Mouse (Mus musculus) limb, embryonic 15.5 days (tissue): ENCODE data around the gene Clybl. TPM values are rescaled to one million over a fixed set of nuclear protein-coding genes. Genes with fewer than 3 reads are reported as not detected.

Experiments
- ATAC-seq: fragments of 200-750 bp; cut with Nextera tagmentation; 2 replicates; pipeline ENCODE4 v1.8.0; 2017; ENCODE audit warnings: low read depth, moderate TSS enrichment; ENCODE audit not compliant: insufficient number of reproducible peaks, low FRiP score, low TSS enrichment
- H3K27ac ChIP-seq: fragments of 300-500 bp; sonication (generic); 2 replicates; pipeline ENCODE4 v1.5.1; 2015; ENCODE audit warnings: moderate library complexity, mild to moderate bottlenecking, inconsistent platforms
- H3K27me3 ChIP-seq: fragments of 300-500 bp; sonication (generic); 2 replicates; pipeline ENCODE4 v1.6.1; 2015; ENCODE audit warnings: inconsistent platforms
- H3K36me3 ChIP-seq: fragments of 300-500 bp; sonication (generic); 2 replicates; pipeline ENCODE4 v1.6.1; 2015; ENCODE audit warnings: inconsistent platforms
- H3K4me1 ChIP-seq: fragments of 300-500 bp; sonication (generic); 2 replicates; pipeline ENCODE4 v1.6.1; 2015; ENCODE audit warnings: inconsistent platforms
- H3K4me2 ChIP-seq: fragments of 300-500 bp; sonication (generic); 2 replicates; pipeline ENCODE4 v1.6.1; 2015; ENCODE audit warnings: mild to moderate bottlenecking, inconsistent platforms
- H3K4me3 ChIP-seq: fragments of 300-500 bp; sonication (generic); 2 replicates; pipeline ENCODE4 v1.5.1; 2015; ENCODE audit warnings: mild to moderate bottlenecking, inconsistent platforms
- H3K9ac ChIP-seq: fragments of 300-500 bp; sonication (generic); 2 replicates; pipeline ENCODE4 v1.6.1; 2015; ENCODE audit warnings: inconsistent platforms
- H3K9me3 ChIP-seq: fragments of 300-500 bp; sonication (generic); 2 replicates; pipeline ENCODE4 v1.6.1; 2016; ENCODE audit warnings: inconsistent platforms
- WGBS: fragments of 180-500 bp; shearing (Covaris S2); methylation state at CpG from one replicate; pipeline ENCODE4 v1.1.7; 2015; 5-methylcytosine and 5-hydroxymethylcytosine counted together
- polyA plus RNA-seq: library from polyadenylated mRNA; unstranded; fragments of >200 nt; fragmentation: Nextera tagmentation; extraction: Ambion mirVana; gene quantifications from 2 replicates; pipeline ENCODE4 v1.2.1, GENCODE M21; 2015

The Clybl gene
- polyA plus RNA-seq, 1 experiment from 2014 or later: 19.0 TPM

DNA sequence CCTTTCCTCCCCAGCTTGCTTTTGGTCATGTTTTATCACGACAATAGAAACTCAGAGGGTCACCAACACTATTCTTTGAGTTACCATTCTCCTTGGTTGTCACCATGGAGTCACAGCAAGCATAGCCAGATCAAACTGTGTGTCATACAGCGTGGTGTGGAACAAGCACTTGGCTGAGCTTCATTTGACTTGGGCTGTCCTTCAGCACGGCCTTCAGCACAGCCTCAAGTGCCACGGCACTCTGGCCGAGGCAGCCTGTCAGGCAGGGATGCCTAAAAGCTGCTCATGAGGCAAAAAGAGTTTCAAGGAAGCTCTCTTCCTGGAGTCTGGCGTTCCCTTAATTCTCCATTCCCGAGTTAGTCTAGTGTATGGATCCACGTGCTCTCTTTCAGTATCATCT is 169.3 kb downstream of the Clybl start:
- 88% methylated on average over 8 of the region's 8 CpGs for WGBS
- H3K27ac ChIP-seq: no peak overlapping the region
- no peak overlapping the region for H3K4me2 ChIP-seq
- H3K9me3 ChIP-seq: no peaks in the 10 kb centered on the region
- no peaks in the 10 kb centered on the region for H3K4me1 ChIP-seq
- H3K27me3 ChIP-seq: no peaks in the 10 kb centered on the region
- H3K9ac ChIP-seq: no peak overlapping the region
- no peaks in the 10 kb centered on the region for H3K36me3 ChIP-seq
- no peak for ATAC-seq
- H3K4me3 ChIP-seq: no peak overlapping the region

DNA sequence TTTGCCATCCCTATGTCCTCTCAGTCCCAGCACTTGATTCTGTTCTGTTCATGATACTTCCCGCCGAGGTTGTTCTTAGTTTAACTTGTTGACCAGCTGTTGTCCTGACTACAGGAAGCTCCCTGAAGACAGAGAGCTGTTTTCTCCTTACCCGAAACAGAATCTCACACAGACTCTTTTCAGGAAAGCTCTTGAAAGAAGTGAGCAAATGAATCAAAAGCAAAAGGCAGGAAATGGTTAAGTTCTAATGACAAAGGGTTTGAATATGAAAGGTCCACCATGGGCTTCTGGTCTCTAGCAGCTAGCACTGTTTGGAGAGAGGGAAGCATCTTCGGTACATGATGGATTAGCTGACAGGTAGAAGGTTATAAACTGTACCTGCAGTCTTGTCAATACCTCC is 175.8 kb downstream of the Clybl start:
- Histone ChIP-seq H3K9me3 (no peaks in the 10 kb centered on the region), H3K4me3 (no peak overlapping the region), H3K4me2 (no peak overlapping the region), H3K9ac (no peak overlapping the region), H3K27ac (no peak overlapping the region), H3K36me3 (no peaks in the 10 kb centered on the region), H3K4me1 (no peaks in the 10 kb centered on the region), H3K27me3 (0 out of 2 replicates have a peak, but pooled peaks cover 2% of the 10 kb centered on the region)
- ATAC-seq: no peak
- WGBS: 81% methylated on average over 4 of the region's 4 CpGs

DNA sequence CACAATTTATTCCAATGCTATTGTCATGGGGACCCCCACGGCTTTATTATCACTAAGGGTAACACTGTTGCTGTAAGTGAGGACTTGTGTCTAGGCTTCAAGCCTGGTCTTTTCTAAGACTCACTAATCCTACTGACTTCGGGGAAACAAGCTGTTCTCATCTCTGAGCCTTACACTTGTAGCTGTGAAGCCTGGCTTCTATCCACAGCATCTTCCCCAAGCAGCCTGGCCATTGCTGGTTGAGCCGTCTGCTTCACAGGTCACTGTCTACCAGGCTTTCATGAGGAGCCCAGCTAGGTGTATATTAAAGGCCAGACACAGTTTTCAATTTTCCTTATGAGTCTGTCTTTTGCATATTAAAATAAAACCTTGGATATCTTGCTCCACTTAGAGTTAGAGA is 177.1 kb downstream of the Clybl start:
- Histone ChIP-seq H3K27ac (no peak overlapping the region), H3K4me2 (no peak overlapping the region), H3K36me3 (no peaks in the 10 kb centered on the region), H3K9ac (no peak overlapping the region), H3K4me3 (no peak overlapping the region), H3K4me1 (no peaks in the 10 kb centered on the region), H3K9me3 (no peaks in the 10 kb centered on the region), H3K27me3 (peaks cover 14% of the 10 kb centered on the region)
- no peak for ATAC-seq
- WGBS: 69% methylated on average over 3 of the region's 3 CpGs

DNA sequence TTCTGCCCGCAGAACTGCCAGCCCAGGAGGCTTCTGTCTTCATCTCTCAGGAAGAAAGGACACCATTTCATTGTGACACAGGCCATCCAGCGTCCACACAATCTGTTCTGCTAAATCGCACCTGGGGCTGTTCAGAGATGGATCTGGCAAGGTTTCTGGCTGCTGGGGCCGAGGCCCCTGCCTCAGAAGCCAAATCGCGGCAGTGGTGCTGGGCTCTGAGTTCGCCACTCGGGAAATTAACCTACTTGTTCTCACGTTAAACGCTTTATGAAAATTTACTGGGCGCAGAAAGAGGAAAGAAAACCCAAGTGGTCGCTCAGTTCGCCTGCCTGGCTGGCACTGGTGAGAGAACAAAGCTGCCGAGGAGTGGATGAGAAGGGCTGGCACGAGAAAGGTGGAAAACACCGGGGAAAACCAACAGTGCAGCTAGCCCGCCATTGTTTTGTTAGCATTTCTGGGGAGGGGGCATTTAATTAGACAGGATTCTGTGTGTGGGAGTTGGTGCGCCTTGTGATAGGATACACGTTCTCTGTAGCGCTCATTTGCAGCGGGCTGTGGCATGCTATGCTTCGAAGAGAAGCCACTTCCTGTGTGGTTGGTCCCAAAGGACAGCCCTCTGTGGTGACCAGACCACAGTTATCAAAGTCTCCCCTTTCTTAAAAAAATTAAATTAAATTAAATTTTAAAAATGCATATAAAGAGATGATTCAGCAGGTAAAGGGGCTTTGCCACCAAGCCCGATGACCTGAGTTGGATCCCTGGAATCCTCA is 177.8 kb downstream of the Clybl start:
- Histone ChIP-seq H3K9ac (no peak overlapping the region), H3K4me1 (no peaks in the 10 kb centered on the region), H3K27ac (no peak overlapping the region), H3K4me2 (no peak overlapping the region), H3K4me3 (no peak overlapping the region), H3K36me3 (no peaks in the 10 kb centered on the region), H3K9me3 (no peaks in the 10 kb centered on the region), H3K27me3 (peaks cover 18% of the 10 kb centered on the region)
- 60% methylated on average over 23 of the region's 23 CpGs for WGBS
- no peak for ATAC-seq

DNA sequence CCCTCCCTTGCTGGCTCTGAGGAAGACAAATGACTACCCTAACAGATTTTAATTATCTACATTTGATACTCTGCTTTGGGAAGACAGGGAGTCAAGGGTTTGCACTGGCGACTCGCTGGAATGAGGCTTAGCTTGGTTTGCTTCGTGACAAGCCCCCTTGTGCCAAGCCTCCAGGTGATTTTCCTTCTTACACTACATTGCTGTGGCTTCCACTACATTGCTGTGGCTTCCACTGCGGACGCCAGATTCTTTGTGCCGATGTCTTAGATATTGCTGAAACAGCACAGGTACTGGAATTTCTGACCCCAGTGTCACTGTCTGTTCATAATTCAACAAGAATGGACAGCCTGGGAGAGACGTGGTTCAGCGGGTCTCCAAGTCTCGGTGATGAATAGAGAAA is 180.3 kb downstream of the Clybl start:
- no peak for ATAC-seq
- peaks cover 24% of the 10 kb centered on the region for H3K27me3 ChIP-seq
- 73% methylated on average over 9 of the region's 9 CpGs for WGBS

DNA sequence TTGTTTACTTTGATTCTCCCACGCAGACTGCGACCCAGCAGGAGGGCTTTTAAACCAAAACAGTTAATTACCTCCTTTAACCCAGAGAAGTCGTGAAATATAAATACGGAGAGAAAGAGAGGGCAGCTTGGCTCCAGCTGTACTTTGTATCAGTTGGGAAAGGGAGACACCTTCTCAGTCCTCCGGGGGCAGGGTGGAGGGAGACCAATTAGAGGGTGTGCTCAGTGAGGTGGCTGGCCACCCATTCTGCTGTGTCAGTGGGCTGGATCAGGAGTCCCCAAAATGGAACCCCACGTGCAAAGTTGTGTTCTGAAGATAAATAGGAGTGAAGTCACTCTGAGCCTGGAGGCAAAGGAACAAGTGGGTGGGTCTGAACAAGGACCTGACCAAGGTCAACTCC is 181.7 kb downstream of the Clybl start:
- WGBS: 13% methylated on average over 6 of the region's 6 CpGs
- peaks cover 31% of the 10 kb centered on the region for H3K27me3 ChIP-seq
- H3K36me3 ChIP-seq: no peaks in the 10 kb centered on the region
- no peak overlapping the region for H3K4me3 ChIP-seq
- no peaks in the 10 kb centered on the region for H3K9me3 ChIP-seq
- no peaks in the 10 kb centered on the region for H3K4me1 ChIP-seq
- H3K27ac ChIP-seq: no peak overlapping the region
- ATAC-seq: no peak
- H3K4me2 ChIP-seq: no peak overlapping the region
- H3K9ac ChIP-seq: no peak overlapping the region

More for the DNA sequence above, 180.3 kb downstream of the Clybl start:
- no peaks in the 10 kb centered on the region for H3K4me1 ChIP-seq
- H3K27ac ChIP-seq: no peak overlapping the region
- no peak overlapping the region for H3K4me2 ChIP-seq
- H3K9me3 ChIP-seq: no peaks in the 10 kb centered on the region
- H3K36me3 ChIP-seq: no peaks in the 10 kb centered on the region
- H3K4me3 ChIP-seq: no peak overlapping the region
- H3K9ac ChIP-seq: no peak overlapping the region

DNA sequence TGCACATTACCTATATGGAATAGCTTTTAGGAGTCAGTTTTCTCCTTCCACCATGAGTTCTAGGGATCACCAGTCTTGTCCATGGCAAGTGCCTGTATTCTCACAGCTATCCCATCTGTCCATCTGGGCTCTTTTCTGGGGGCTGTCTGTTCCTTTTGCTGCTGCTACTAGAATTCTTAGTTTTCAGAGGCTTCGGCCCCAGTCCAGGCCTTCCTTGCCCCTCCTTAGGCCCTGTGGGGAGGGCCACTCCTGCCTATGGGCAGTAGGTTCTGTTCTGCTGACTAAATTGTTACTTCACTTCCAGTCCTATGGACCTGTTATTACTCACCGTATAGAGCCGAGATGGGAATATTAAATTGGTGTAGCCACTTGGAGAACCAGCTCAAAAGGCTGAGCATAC is 182.5 kb downstream of the Clybl start:
- Histone ChIP-seq H3K27ac (no peak overlapping the region), H3K4me2 (no peak overlapping the region), H3K27me3 (peaks cover 31% of the 10 kb centered on the region), H3K4me3 (no peak overlapping the region), H3K9ac (no peak overlapping the region), H3K9me3 (no peaks in the 10 kb centered on the region), H3K4me1 (no peaks in the 10 kb centered on the region), H3K36me3 (no peaks in the 10 kb centered on the region)
- ATAC-seq: no peak
- WGBS: 85% methylated on average over 3 of the region's 3 CpGs

DNA sequence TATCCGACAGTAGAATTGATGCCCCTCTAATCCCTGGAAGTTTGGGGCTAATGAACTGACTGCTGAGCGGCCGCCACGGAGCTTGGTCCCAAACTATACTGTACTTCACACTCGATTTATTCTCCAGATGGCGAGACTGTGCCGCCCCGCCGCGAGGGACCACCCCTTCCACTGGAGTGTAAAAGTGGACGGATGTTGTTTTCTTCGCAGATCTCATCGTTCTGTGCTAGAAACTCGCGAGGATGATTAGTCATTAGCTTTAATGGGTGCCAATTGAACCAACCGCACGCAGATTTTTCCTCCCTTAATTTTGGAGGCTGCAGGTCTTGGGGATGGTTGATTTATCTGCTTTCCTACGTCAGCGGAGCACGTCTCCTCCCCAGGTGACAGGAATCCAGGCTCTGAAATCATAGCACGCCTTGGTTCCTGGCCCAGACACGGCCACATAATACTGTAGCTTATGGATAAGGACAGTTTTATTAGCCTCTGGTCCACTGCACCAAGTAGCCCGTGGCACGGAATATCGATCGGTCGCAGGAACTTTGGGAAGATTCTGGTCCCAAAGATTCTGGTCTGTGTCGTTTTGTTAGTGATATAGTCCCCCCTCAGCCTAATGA is 185.9 kb downstream of the Clybl start:
- Histone ChIP-seq H3K27me3 (peaks cover 35% of the 10 kb centered on the region), H3K4me1 (no peaks in the 10 kb centered on the region), H3K4me2 (no peak overlapping the region), H3K4me3 (no peak overlapping the region), H3K9ac (no peak overlapping the region), H3K9me3 (no peaks in the 10 kb centered on the region), H3K36me3 (no peaks in the 10 kb centered on the region), H3K27ac (no peak overlapping the region)
- no peak for ATAC-seq
- 57% methylated on average over 28 of the region's 28 CpGs for WGBS

DNA sequence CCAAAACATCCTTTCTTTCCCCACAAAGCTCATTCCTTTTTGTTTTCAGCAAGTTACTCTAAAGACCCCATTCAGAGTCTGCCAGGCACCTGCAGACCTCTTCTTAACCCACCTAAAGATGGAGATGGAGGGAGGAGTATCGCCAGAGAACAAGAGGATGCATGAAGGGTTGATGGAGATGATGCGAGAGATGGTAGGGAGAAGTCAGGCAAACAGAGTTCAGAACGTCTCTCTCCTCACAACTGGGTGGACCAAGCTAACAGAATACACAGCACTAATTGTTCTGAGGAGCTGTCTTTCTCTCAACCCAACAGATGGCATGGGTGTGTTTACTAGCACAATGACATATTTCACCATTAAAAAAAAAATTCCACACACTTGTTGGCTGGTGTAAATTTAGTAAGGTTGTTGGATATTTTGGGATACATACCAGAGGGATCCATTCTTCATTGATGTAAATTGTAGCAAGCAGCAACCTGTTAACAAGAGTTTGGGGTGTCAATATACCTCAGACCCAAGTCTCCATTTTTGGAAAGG is 186.4 kb downstream of the Clybl start:
- H3K4me2 ChIP-seq: no peak overlapping the region
- H3K27me3 ChIP-seq: peaks cover 30% of the 10 kb centered on the region
- no peak for ATAC-seq
- H3K4me1 ChIP-seq: no peaks in the 10 kb centered on the region
- WGBS: 81% methylated on average over 3 of the region's 3 CpGs
- H3K9ac ChIP-seq: no peak overlapping the region
- no peaks in the 10 kb centered on the region for H3K9me3 ChIP-seq
- no peak overlapping the region for H3K27ac ChIP-seq
- H3K4me3 ChIP-seq: no peak overlapping the region
- H3K36me3 ChIP-seq: no peaks in the 10 kb centered on the region

DNA sequence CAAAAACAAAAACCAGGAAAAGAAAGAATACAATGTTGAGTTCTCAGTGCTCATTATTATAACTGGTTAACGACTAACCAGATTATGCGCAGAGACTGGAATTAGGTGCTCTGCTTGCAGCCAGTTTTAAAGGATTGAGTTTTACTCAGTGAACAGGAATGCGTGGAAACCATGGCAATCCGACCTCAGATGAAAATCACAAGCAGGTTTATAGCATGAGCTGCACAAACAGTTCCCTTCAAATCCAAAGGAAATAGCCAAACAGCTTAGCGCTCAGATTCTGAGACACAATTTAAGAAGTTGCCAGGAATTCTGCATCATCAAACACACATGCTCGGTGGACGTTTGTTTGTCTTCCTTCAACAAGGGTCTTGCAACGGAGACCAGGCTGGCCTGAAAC is 187.0 kb downstream of the Clybl start:
- no peak overlapping the region for H3K4me3 ChIP-seq
- no peak overlapping the region for H3K9ac ChIP-seq
- H3K36me3 ChIP-seq: no peaks in the 10 kb centered on the region
- H3K4me2 ChIP-seq: no peak overlapping the region
- no peak for ATAC-seq
- no peak overlapping the region for H3K27ac ChIP-seq
- H3K9me3 ChIP-seq: no peaks in the 10 kb centered on the region
- H3K4me1 ChIP-seq: no peaks in the 10 kb centered on the region
- 48% methylated on average over 8 of the region's 8 CpGs for WGBS
- H3K27me3 ChIP-seq: peaks cover 30% of the 10 kb centered on the region

DNA sequence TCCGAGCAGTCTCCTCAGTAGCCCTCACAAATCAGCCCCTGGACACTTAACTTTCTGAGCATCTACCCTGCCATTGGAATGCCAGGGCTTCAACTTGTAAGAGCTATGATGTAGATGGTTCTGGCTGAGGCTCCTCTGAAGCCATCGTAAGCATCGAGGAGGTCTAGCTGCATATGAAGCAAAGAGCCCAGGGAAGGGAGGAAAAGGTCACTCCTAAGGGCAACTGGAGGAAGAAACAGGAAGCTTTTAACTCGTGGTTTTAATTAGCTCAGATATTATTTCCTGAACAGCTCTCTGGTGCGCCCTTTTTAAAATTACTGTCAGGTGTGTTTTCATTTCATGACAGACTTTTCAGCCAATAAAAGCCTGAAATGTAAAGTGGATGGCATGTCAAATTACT is 190.5 kb downstream of the Clybl start:
- no peaks in the 10 kb centered on the region for H3K36me3 ChIP-seq
- no peak overlapping the region for H3K27ac ChIP-seq
- no peak overlapping the region for H3K9ac ChIP-seq
- H3K4me2 ChIP-seq: no peak overlapping the region
- H3K4me3 ChIP-seq: no peak overlapping the region
- peaks cover 34% of the 10 kb centered on the region for H3K27me3 ChIP-seq
- 30% methylated on average over 5 of the region's 5 CpGs for WGBS
- no peaks in the 10 kb centered on the region for H3K9me3 ChIP-seq
- no peak for ATAC-seq
- no peaks in the 10 kb centered on the region for H3K4me1 ChIP-seq

DNA sequence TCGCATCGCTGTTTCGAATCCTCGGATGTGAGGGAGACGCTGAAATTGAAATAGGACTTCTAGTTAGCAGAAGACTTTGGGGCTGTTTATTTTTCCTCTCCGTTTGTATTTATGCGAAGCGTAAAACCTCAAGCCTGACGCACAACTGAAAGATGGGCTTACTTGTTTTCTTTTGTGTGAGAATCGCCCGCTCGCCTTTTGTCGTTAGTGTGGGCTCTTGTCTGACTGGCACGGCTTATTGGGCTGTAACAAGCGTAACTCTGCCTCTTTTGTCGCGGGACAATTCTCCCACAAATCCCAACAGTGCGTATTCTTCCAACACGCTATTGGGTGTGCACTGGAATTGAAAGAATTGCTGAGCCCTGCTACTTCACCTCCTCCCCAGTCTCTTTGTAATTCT is 192.0 kb downstream of the Clybl start:
- no peaks in the 10 kb centered on the region for H3K4me1 ChIP-seq
- no peaks in the 10 kb centered on the region for H3K36me3 ChIP-seq
- H3K4me2 ChIP-seq: no peak overlapping the region
- H3K27me3 ChIP-seq: peaks cover 30% of the 10 kb centered on the region
- H3K27ac ChIP-seq: no peak overlapping the region
- H3K9ac ChIP-seq: no peak overlapping the region
- no peaks in the 10 kb centered on the region for H3K9me3 ChIP-seq
- WGBS: 34% methylated on average over 19 of the region's 19 CpGs
- H3K4me3 ChIP-seq: no peak overlapping the region
- ATAC-seq: no peak
